In the genomic region with DNA sequence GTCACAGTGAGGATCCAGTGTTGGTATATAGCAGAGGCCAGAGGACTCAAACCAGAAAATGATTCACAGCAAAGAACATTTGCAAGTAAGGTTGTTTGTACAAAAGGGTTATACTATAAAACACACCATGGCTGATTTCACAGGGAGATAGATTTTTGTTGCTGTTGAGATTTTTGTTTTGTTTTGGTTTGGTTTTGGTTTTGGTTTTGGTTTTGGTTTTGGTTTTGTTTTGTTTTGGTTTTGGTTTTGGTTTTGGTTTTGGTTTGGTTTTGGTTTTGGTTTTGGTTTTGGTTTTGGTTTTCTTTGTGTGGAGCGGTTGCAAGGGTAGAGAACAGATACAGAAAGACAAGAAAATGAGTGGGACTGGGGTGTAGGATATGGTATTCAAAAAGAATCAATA, we compare ENCODE assay signal across 36 mouse cellular contexts.
"Had no signal": no experiment of that assay in that cellular context is flagged by ENCODE, and none has a peak within 500 bp of the region (broad histone marks: within the 10 kb centered on the region; RNA-seq: fewer than 3 reads in every experiment).

No protein-coding gene starts in this region.

- H3K4me2 ChIP-seq: heart, embryonic 11.5 days; heart, embryonic 12.5 days; heart, embryonic 13.5 days; heart, embryonic 15.5 days; hindbrain, embryonic 12.5 days; hindbrain, embryonic 13.5 days; hindbrain, embryonic 14.5 days; hindbrain, embryonic 15.5 days; intestine, embryonic 15.5 days; kidney, embryonic 15.5 days had no signal

- H3K27me3 ChIP-seq: heart, embryonic 12.5 days; heart, embryonic 13.5 days; heart, embryonic 15.5 days; hindbrain, embryonic 12.5 days; hindbrain, embryonic 13.5 days; hindbrain, embryonic 15.5 days; intestine, embryonic 15.5 days; kidney, embryonic 15.5 days had no signal

- H3K9ac ChIP-seq: heart, embryonic 12.5 days; heart, embryonic 13.5 days; heart, embryonic 15.5 days; hindbrain, embryonic 12.5 days; hindbrain, embryonic 13.5 days; hindbrain, embryonic 14.5 days; hindbrain, embryonic 15.5 days; intestine, embryonic 15.5 days; kidney, embryonic 15.5 days had no signal

- DNase-seq: heart, postnatal 10 days; heart, postnatal 14 days; heart, postnatal 36 days; heart, postnatal 4 days; kidney, adult 11 months; kidney, adult 18-20 months; kidney, adult 2 months; kidney, adult 8-10 months; kidney, adult 9 months; kidney, postnatal 10 days; kidney, postnatal 14 days; kidney, postnatal 25 days; kidney, postnatal 36 days; kidney, postnatal 4 days; layer of hippocampus, adult 9-11 months; layer of hippocampus, postnatal 36 days had no signal

- H3K9me3 ChIP-seq: heart, embryonic 10.5 days; heart, embryonic 12.5 days; heart, embryonic 13.5 days; heart, embryonic 15.5 days; hindbrain, embryonic 10.5 days; hindbrain, embryonic 12.5 days; hindbrain, embryonic 13.5 days; hindbrain, embryonic 15.5 days; intestine, embryonic 15.5 days; kidney, embryonic 15.5 days had no signal

- ATAC-seq: hindbrain, embryonic 16.5 days; hindbrain, postnatal 0 days; inflammation-experienced regulatory T-cells, adult 6 months; intestine, embryonic 15.5 days; intestine, embryonic 16.5 days; intestine, postnatal 0 days had no signal

- H3K4me3 ChIP-seq: heart, embryonic 10.5 days; heart, embryonic 12.5 days; heart, embryonic 13.5 days; heart, embryonic 15.5 days; hindbrain, embryonic 10.5 days; hindbrain, embryonic 12.5 days; hindbrain, embryonic 13.5 days; hindbrain, embryonic 15.5 days; intestine, embryonic 15.5 days; kidney, embryonic 15.5 days; layer of hippocampus, adult 2 months; left cerebral cortex, adult 2 months had no signal

- H3K36me3 ChIP-seq: heart, embryonic 10.5 days; heart, embryonic 12.5 days; heart, embryonic 13.5 days; heart, embryonic 15.5 days; hindbrain, embryonic 10.5 days; hindbrain, embryonic 12.5 days; hindbrain, embryonic 13.5 days; hindbrain, embryonic 15.5 days; intestine, embryonic 15.5 days; kidney, embryonic 15.5 days had no signal

- H3K4me1 ChIP-seq: heart, embryonic 10.5 days; heart, embryonic 12.5 days; heart, embryonic 13.5 days; heart, embryonic 15.5 days; intestine, embryonic 15.5 days; kidney, embryonic 15.5 days had no signal

- H3K27ac ChIP-seq: heart, embryonic 10.5 days; heart, embryonic 13.5 days; heart, embryonic 15.5 days; hindbrain, embryonic 10.5 days; hindbrain, embryonic 12.5 days; hindbrain, embryonic 13.5 days; hindbrain, embryonic 14.5 days; hindbrain, embryonic 15.5 days; hindbrain, postnatal 0 days; intestine, embryonic 15.5 days; kidney, embryonic 15.5 days; kidney, postnatal 0 days; layer of hippocampus, adult 2 months; left cerebral cortex, adult 2 months had no signal
